Mouse (Mus musculus): Measurements from ENCODE around the gene Smad1.

GRCm38 (mm10) chr8:79392649-79393048, 6.7 kb downstream of the Smad1 start:
- no peak for TF ChIP-seq CTCF (IDR thresholded peaks at IDR 0.05; ENCODE audit: low read depth)
- TF ChIP-seq EP300 (IDR thresholded peaks at IDR 0.05; ENCODE audit: low read depth): no peak
